In the genomic region with DNA sequence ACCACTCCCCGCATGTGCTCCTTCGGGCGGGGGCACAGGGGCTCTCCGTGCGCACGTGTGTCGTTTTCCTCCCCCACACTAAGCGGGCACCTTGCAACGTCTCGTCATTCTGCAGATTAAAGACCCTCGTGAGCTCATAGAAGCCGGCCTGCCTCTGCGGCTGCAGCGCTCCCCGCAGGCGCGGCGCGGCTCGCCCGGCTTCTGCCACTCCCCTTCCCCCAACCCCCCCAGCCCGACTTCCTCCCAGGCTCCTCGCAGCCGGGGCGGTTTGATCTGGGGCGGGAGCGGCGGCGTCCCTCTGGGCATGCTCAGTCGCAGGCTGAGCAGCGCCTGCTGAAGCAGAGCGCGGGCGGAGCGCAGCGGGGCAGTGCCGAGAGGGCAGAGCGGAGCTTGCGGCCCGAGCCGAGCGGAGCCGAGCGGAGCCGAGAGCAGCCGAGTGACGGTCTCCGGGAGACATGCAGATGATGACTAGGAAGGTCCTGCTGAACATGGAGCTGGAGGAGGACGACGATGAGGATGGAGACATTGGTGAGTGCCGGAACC, we compare ENCODE assay signal across 8 mouse cellular contexts. TPM values are rescaled to one million over a fixed set of nuclear protein-coding genes. Genes with fewer than 3 reads are reported as not detected.
A peak's percentile ranks its signal among the peaks of the same experiment; 100 is the strongest.
DNase-seq lines count a peak whose midpoint lies in the region; ATAC-seq lines count a peak whose summit lies in the region.

A gene (plus strand): TSS at position 315 of the 543 bp plus-strand sequence.

- 0% methylated on average over 51 of the region's 51 CpGs for WGBS in heart, embryonic 13.5 days
- under 1% methylated on average over 51 of the region's 51 CpGs for WGBS in liver, embryonic 12.5 days (ENCODE audit: insufficient replicate concordance)
- WGBS in stomach, embryonic 15.5 days = under 1% methylated on average over 47 of the region's 51 CpGs

- 0 out of 2 replicates have a peak, but pooled peaks cover 2% of the 10 kb centered on the region for H3K36me3 ChIP-seq in heart, embryonic 13.5 days
- no peaks in the 10 kb centered on the region for H3K36me3 ChIP-seq in liver, embryonic 12.5 days
- no peaks in the 10 kb centered on the region for H3K36me3 ChIP-seq in stomach, embryonic 15.5 days

- peak within 1 kb of the TSS; percentile 80 for H3K4me2 ChIP-seq in heart, embryonic 13.5 days
- H3K4me2 ChIP-seq in liver, embryonic 12.5 days = peak within 1 kb of the TSS; percentile 97
- peak within 1 kb of the TSS; percentile 73 for H3K4me2 ChIP-seq in stomach, embryonic 15.5 days

- peak within 1 kb of the TSS; percentile 94 for H3K9ac ChIP-seq in heart, embryonic 13.5 days
- H3K9ac ChIP-seq in liver, embryonic 12.5 days = peak within 1 kb of the TSS; percentile 80
- peak within 1 kb of the TSS; percentile 70 for H3K9ac ChIP-seq in stomach, embryonic 15.5 days

- ATAC-seq in heart, embryonic 13.5 days (ENCODE audit: extremely low read depth, insufficient number of reproducible peaks, low FRiP score, low TSS enrichment) = peak; percentile 87
- peak; percentile 95 for ATAC-seq in liver, embryonic 12.5 days
- peak; percentile 97 for ATAC-seq in stomach, embryonic 15.5 days (ENCODE audit: insufficient read depth, low FRiP score, low read depth)

- peak; percentile 98 for DNase-seq in CD4-positive helper T cell, adult 2 months (ENCODE audit: low read depth, low spot score)
- peak; percentile 39 for DNase-seq in fat pad, adult 2 months (ENCODE audit: extremely low read depth, low read depth, low spot score)
- peak; percentile 97 for DNase-seq in kidney, postnatal 10 days
- DNase-seq in natural killer cell, adult 2 months (ENCODE audit: low spot score in 2 of 2) = peak; percentile 81 to 88

- H3K4me3 ChIP-seq in brown adipose tissue, adult 24 weeks (ENCODE audit: insufficient read depth, low read depth, low read length) = peak within 1 kb of the TSS; percentile 95
- peak within 1 kb of the TSS; percentile 80 for H3K4me3 ChIP-seq in heart, embryonic 13.5 days
- peak within 1 kb of the TSS; percentile 75 for H3K4me3 ChIP-seq in liver, embryonic 12.5 days
- peak within 1 kb of the TSS; percentile 69 for H3K4me3 ChIP-seq in stomach, embryonic 15.5 days (replicated peaks)

- peaks cover 13% of the 10 kb centered on the region for H3K4me1 ChIP-seq in brown adipose tissue, adult 24 weeks (ENCODE audit: control insufficient read depth, insufficient read depth, insufficient read length, low read length)
- peaks cover 48% of the 10 kb centered on the region for H3K4me1 ChIP-seq in heart, embryonic 13.5 days
- H3K4me1 ChIP-seq in liver, embryonic 12.5 days = peaks cover 55% of the 10 kb centered on the region
- peaks cover 13% of the 10 kb centered on the region for H3K4me1 ChIP-seq in stomach, embryonic 15.5 days

- peak within 1 kb of the TSS; percentile 88 for H3K27ac ChIP-seq in brown adipose tissue, adult 24 weeks (replicated peaks; ENCODE audit: low read depth, low read length)
- H3K27ac ChIP-seq in heart, embryonic 13.5 days (replicated peaks) = peak within 1 kb of the TSS; percentile 86
- peak within 1 kb of the TSS; percentile 68 for H3K27ac ChIP-seq in liver, embryonic 12.5 days
- peak within 1 kb of the TSS; percentile 82 for H3K27ac ChIP-seq in stomach, embryonic 15.5 days

- H3K27me3 ChIP-seq in heart, embryonic 13.5 days (replicated peaks) = no peaks in the 10 kb centered on the region
- H3K27me3 ChIP-seq in liver, embryonic 12.5 days (replicated peaks) = peaks cover 9% of the 10 kb centered on the region; the same call in 1 of the 2 replicates
- no peaks in the 10 kb centered on the region for H3K27me3 ChIP-seq in stomach, embryonic 15.5 days (replicated peaks)

- 0 out of 2 replicates have a peak, but pooled peaks cover 6% of the 10 kb centered on the region for H3K9me3 ChIP-seq in heart, embryonic 13.5 days
- no peaks in the 10 kb centered on the region for H3K9me3 ChIP-seq in liver, embryonic 12.5 days (replicated peaks)
- no peaks in the 10 kb centered on the region for H3K9me3 ChIP-seq in stomach, embryonic 15.5 days

RNA-seq across cellular contexts. Expression of the gene that starts here (rescaled TPM):
- polyA plus RNA-seq in brown adipose tissue, adult 24 weeks (2012; ENCODE audit: insufficient read depth, insufficient read length, missing spikeins) = 14.3 and 21.1 TPM in 2 replicates
- 28.8 and 31.0 TPM in 2 replicates for polyA plus RNA-seq in heart, embryonic 13.5 days (2015; fragmentation: Nextera tagmentation; extraction: Ambion mirVana)
- polyA plus RNA-seq in liver, embryonic 12.5 days (2016; fragmentation: Nextera tagmentation; extraction: Ambion mirVana) = 14.7 and 14.8 TPM in 2 replicates
- polyA plus RNA-seq in stomach, embryonic 15.5 days (2015; fragmentation: Nextera tagmentation; extraction: Ambion mirVana) = 37.8 and 43.3 TPM in 2 replicates

Comparison
In these comparisons a context has a peak if more than half of its experiments do, and no peak if none do; other contexts are left out.
1. Peak in every context shown above with its lines: DNase-seq, ATAC-seq, H3K4me3 ChIP-seq and H3K27ac ChIP-seq.
2. DNase-seq: peak in every context shown above with its lines; median percentile 98 in CD4-positive helper T cell, adult 2 months; 97 in kidney, postnatal 10 days; 84 in natural killer cell, adult 2 months; 39 in fat pad, adult 2 months.